Mouse (Mus musculus) E14TG2a.4 (cell line): ENCODE results near the gene Hoxc5.
A peak's percentile ranks its signal among the peaks of the same experiment; 100 is the strongest.

Experiments
- CTCF ChIP-seq: conservative IDR thresholded peaks from 2 replicates; pipeline ENCODE4 v1.5.1; 2014; ENCODE audit warnings: low read length
- NANOG ChIP-seq: IDR thresholded peaks from 2 replicates; pipeline ENCODE4 v1.6.1; 2014; ENCODE audit warnings: borderline replicate concordance, low read length, mixed read lengths
- POU5F1 ChIP-seq: IDR thresholded peaks from 2 replicates; pipeline ENCODE4 v1.6.1; 2014; ENCODE audit warnings: low read length, borderline replicate concordance

DNA sequence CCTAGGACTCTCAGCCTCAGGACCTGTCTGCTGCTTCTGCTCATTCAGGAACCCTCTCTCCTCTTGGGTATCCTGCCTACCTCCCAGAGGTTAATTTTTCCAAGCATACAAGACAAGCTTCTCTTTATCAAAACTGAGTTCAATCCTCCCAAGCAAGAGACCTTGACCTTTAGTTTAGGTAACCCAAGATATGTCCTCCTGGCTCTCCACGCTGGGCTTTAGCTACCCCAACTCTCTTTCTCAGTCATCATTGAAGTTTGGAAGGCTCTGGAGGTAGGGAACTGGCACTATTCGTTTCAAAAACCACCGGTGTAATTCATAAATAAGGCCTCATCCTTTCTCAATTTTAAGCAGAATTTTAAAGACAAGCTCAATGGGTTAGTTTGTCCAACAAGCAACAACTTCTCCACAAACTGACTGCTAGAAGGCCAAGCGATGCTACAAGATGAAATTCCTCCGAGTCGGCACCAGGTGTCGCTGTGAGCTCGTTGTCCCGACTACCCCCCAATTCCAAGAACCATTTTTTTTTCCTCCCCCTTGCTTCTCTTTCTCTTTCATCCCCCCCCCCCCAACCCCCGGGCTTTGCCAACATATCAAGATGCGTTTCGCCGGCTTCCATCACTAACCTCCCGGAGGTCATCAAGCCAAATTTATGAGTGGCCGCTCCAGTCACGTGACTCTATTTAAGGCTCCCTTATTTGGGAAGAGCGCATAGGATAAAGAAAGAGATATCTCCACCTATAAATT is 46.2 kb downstream of the Hoxc5 start:
- TF ChIP-seq CTCF = peak; percentile 49
- no peak for TF ChIP-seq POU5F1
- TF ChIP-seq NANOG = no peak
